Mouse (Mus musculus) ovary, postnatal 10 days (tissue): ENCODE data around the gene Ss18l1.
A peak's percentile ranks its signal among the peaks of the same experiment; 100 is the strongest.

Source experiments
- DNase-seq: peaks from one replicate; pipeline ENCODE4 v3.0.0; 2022; ENCODE audit warnings: low spot score

Gene Ss18l1

DNA sequence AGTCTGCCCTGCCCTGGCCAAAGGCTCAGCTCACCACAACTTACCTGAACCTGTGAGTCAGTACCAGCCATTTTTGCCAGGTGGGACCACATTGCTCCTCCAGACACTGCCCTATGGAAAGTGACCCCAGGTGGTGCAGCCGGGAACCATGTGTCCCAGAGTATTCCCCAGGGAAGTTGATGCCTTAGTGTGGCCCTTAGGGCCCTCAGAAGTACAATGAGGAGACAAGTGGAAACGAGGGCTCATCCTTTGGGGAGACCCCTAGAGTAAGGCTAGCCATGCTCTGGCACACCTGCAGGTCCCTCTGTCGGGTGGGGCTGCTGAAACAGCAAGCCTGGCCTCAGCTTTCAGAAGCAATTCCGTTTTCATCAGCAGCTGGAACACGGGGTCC is 44.3 kb downstream of the Ss18l1 start:
- no peak for DNase-seq

- DNase-seq: no peak
These were observed 45.2 kb downstream of the Ss18l1 start for GRCm38 (mm10) chr2:180087472-180087871.

- no peak for DNase-seq
These were observed 48.0 kb downstream of the Ss18l1 start for GRCm38 (mm10) chr2:180090285-180090684.

GRCm38 (mm10) chr2:180095711-180096110 is 53.4 kb downstream of the Ss18l1 start:
- no peak for DNase-seq

DNA sequence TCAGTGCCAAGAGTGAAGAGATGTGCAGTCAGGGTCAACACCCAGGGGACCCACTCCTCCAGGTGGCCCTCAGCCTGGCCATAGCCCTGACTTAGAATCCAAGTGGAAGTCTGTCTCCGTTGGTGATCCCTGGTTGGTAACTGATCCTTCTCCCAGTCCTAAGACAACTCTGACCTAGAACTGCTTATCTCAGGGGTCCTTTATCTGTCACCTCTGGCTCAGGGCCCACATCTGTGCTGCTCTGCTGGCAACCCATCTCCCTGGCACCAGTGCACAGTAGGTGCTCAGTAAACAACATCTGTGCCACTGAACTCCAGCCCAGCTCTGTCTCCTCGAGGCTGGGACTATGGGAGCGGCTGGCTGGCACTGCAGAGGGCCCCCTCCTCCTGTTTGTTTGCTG is 55.3 kb downstream of the Ss18l1 start:
- DNase-seq: no peak

DNA sequence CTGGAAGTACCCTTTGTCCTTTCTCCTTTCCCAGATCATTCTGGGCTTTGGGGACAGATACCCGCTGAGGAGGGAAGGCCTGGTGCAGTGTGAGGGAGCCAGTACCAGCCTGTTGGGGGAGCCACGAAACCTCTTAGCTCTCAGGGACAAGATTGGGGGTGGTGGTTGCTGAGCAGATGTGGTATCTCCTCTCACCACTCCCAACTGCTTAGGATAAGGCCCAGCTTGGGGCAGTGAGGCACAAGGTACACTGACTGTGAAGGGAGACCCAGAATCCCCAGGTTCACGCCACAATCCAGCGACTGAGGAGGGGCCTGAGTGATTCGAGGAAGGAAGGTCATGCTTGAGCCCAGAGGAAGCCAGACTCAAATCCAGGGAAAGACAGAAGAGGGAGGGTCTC is 55.9 kb downstream of the Ss18l1 start:
- no peak for DNase-seq

- DNase-seq: no peak
These were observed 57.2 kb downstream of the Ss18l1 start for GRCm38 (mm10) chr2:180099529-180099928.

DNA sequence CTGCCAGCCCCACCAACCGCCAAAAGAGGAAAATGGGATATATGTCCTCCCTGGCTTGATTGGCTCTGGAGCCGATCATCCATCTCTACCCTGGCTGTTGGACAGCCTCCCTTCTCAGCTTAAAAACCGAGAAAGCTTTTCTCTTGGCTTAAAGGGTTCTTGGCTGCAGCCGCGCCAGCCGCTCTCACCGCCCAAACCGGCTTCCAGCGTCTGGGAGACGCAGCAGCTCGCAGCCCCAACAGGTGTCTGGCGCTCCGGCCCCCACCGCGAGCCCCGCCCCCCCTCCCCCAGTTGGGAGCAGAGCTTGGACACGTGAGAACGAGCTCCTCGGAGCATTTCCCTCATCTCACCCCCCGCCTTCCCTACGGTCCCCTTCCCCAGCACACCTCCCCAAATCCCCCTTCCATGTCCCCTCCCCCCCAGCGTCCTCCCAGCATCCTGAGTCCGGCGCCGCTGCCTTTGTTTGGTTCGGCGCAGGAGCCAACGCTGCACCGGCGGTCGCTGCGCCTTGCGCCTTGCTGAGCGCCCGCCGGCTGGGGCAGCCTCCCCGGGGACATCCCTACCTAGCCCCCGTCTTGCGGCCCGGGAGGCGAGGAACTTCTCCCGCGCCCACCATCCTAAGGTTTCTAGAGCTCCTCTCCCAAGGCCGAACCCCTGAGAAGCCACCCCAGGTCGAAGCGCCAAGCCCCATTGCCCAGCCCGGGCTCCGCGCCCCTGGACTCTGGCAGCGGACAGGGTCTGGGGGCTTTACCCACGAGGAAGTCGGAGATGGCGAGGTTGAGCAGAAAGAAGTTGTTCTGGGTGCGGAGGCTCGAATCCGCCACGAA is 61.1 kb downstream of the Ss18l1 start:
- DNase-seq: no peak

- peak; percentile 74 for DNase-seq
These were observed 61.8 kb downstream of the Ss18l1 start, which contains the start of gene Hrh3 for GRCm38 (mm10) chr2:180103978-180104658. Hrh3 (minus strand) TSS chr2:180104488.

DNA sequence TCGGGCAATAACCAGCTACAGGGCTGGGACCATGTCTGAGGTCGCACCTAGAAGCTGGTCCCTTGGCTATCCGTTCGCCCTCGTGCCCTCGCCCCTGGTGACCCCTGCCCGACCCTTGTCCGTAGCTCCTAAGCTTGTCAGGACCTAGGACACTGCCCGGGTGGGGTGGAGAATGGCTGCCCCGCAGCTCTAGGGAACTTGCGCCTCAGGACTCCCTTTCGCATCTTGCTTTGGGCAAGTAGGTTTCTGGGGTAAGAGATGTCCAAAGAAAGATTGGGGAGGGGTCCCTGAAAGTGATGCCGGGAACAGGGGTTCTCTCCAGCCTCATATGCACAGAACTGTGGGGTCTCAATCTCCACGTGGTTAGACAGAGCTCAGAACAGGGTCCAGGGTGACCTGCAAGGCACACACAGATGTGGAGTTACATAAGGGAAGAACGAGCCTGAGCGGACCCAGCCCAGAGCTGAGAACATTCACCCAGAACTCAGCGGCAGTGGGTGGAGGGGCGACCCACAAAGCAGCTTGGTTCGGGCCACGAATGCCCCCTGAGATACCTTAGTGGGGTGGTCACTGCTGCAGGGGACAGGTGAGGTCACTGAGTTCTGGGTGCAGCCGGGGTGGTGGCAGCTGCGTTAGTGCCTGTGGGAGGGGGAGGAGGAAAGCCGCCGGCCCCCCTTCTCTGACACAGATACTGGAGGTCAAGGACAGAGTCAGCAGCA is 62.5 kb downstream of the Ss18l1 start:
- no peak for DNase-seq

- no peak for DNase-seq
These were observed 63.3 kb downstream of the Ss18l1 start for GRCm38 (mm10) chr2:180105441-180106190.

DNA sequence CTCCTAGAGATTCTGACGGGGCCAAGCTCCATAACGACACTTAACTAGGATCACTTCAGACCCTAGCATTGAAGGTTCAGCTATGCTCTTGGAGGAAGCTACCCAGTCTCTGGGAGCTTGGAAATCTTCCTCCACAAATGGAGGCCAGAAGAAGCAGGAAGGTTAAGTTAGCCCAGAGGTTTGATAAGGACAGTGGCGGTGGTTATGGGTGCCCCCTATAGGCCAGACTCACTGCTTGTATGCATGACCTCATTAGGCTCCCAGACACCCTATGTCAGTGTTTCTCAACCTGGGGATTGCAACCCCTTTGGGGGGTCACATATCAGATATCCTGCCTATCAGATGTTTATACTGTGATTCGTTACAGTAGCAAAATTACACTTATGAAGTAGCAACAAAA is 64.8 kb downstream of the Ss18l1 start:
- no peak for DNase-seq

GRCm38 (mm10) chr2:180108285-180108684 is 66.0 kb downstream of the Ss18l1 start:
- no peak for DNase-seq

DNA sequence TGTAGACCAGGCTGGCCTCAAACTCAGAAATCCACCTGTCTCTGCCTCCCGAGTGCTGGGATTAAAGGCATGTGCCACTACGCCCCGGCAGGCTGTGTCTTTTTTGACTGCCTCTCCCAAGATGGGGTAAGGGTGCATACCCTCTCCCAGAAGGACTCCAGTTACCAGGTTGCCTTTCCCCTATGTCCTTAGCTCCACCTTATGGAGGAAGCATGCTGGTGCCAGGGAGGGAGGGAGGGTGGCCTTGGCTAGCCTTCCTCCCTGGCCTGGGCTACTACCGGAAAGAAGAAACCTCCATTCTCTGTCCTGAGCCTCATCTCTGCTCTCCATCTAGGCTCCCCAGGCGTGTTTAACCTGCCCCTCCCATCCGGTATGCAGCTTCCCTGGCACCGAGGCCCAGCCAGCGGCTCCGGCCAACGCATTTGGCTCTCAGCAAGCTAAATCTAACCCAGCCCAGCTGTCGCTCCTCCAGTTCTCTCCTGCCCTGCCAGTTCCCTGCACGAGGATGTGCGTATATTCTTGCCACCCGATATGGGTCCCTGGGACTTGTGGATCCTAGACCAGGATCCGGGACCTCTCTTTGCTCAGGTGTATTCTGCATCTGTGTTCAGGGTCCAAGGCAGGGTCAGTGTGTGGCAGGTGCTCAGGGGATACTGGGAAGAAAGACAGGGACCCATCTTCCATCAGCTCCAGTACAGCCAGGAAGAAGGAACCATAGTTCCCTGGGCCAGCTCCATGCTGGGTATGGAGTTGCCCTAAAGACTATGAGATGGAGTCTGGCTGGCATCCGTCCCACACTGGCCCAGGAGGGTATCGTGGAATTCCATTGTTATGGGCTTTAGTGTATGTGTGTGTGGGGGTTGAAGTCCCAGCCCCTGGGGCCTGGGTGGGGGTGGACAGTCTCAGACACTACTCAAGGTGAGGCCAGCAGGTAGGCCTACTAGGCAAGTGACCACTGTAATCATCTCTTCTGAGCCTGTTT is 71.9 kb downstream of the Ss18l1 start:
- DNase-seq: no peak

DNA sequence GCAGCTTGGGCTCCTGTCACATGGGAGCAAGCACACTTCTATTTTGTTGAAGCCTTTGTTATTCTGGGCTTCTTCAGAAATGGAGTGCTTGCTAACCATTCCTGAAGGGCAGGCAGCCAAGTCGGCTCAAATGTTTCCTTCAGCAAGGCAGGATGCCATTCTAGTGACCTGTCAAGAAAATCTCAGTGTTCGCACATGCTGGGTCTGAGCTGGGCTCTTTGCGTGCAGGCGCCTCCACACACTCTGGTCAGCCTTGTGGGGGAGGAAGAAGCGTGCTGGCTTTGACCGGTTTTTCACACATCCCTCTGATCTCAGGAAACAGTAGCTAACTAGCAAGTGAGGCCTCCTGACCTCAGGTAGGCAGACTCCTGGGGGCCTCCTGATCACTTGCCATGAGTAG is 73.0 kb downstream of the Ss18l1 start:
- DNase-seq: no peak

GRCm38 (mm10) chr2:180116081-180116493 is 73.8 kb downstream of the Ss18l1 start:
- no peak for DNase-seq

GRCm38 (mm10) chr2:180116741-180117484 is 74.6 kb downstream of the Ss18l1 start:
- DNase-seq: no peak

GRCm38 (mm10) chr2:180117485-180118194 is 75.3 kb downstream of the Ss18l1 start:
- DNase-seq: no peak

DNA sequence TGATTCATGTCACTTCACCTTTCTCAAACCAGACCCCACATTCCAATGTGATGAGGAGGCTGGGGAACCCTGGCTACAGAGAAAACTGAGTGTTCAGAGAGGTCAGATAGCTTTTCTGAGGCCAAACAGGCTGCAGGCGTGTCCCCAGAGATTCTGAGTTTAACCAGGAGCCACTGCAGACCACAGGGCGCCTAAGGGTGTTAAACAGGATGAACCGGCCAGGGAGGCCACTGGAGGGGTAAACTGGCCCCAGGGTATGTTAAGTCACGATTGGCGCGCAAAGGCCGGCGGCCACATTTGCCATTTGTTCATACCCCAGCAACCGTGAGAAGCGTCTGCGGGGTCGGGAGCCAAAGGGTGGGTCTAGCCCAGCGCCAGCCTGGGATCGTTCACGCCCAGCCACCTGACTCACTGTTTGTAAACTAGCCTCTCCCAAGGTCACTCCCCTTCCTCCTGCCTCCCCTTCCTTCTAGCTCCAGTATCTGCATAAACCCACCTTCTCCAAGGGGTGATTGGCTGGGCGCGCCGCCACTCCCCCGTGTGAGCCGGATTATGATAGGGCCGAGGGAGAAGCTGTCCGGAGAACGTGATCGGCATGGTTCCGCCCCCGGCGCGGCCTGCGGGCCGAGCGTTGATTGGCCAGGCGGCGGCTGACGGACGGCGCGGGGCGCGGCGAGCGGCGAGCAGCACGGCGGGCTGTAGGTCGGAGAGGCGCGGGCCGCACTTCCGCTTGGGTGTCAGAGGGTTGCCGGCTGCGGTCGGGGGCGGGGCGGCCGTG is 76.5 kb downstream of the Ss18l1 start, which contains the start of gene Osbpl2:
Osbpl2 (plus strand) TSS at position 646 of the 778 bp plus-strand sequence.
- DNase-seq: peak; percentile 99
